Comparison of ENCODE assay signal across 28 mouse cellular contexts in the genomic region with DNA sequence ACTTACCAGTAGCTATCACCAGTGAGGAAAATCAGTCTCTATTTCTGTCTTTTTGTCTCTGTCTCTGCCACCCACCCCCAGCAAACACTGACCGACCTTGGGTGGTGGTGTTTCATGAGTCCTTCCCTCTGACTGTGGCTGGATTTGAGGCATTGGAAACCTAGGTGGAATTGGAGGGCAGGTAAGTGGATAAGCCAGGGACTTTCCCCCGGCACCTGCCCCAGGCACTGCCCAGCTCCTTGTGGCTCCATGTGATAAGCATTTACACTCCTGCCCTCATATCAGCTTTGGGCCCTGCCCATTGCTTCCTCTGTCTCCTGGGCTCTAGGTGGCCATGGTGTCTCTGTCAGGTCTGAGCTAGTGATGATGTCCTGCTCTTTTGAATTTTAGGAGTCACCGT. TPM values are rescaled to one million over a fixed set of nuclear protein-coding genes. Genes with fewer than 3 reads are reported as not detected.
DNase-seq lines count a peak whose midpoint lies in the region; ATAC-seq and TF ChIP-seq lines count a peak whose summit lies in the region.
"Had no signal": no experiment of that assay in that cellular context is flagged by ENCODE, and none has a peak within 500 bp of the region (broad histone marks: within the 10 kb centered on the region; RNA-seq: fewer than 3 reads in every experiment).

No protein-coding gene starts in this region.

- no peak overlapping the region for H3K4me3 ChIP-seq in forebrain, postnatal 0 days (ENCODE audit: low read depth, low read length)
- no peak overlapping the region for H3K4me3 ChIP-seq in forebrain, embryonic 10.5 days
- H3K4me3 ChIP-seq in liver, embryonic 14.5 days (ENCODE audit: insufficient read depth in 1 of 2, low read depth in 2 of 2, low read length in 2 of 2), result no peak overlapping the region
- H3K4me3 ChIP-seq: embryonic facial prominence, embryonic 12.5 days; erythroblast, embryonic 14.5 days; heart, adult 2 months; heart, embryonic 13.5 days; hindbrain, embryonic 13.5 days; neural tube, embryonic 15.5 days; stomach, embryonic 15.5 days had no signal

- H3K27me3 ChIP-seq in forebrain, postnatal 0 days (ENCODE audit: insufficient read depth, low read length), result no peaks in the 10 kb centered on the region
- no peaks in the 10 kb centered on the region for H3K27me3 ChIP-seq in forebrain, embryonic 10.5 days (ENCODE audit: poor library complexity, severe bottlenecking)
- no peaks in the 10 kb centered on the region for H3K27me3 ChIP-seq in liver, embryonic 14.5 days (ENCODE audit: control insufficient read depth, insufficient read depth, low read length)
- H3K27me3 ChIP-seq: embryonic facial prominence, embryonic 12.5 days; heart, embryonic 13.5 days; hindbrain, embryonic 13.5 days; neural tube, embryonic 15.5 days; stomach, embryonic 15.5 days had no signal

- H3K9me3 ChIP-seq in forebrain, postnatal 0 days (ENCODE audit: low read length), result no peaks in the 10 kb centered on the region
- no peaks in the 10 kb centered on the region for H3K9me3 ChIP-seq in forebrain, embryonic 10.5 days
- H3K9me3 ChIP-seq in liver, embryonic 14.5 days (ENCODE audit: control insufficient read depth, low read length), result no peaks in the 10 kb centered on the region
- H3K9me3 ChIP-seq: embryonic facial prominence, embryonic 12.5 days; heart, embryonic 13.5 days; hindbrain, embryonic 13.5 days; neural tube, embryonic 15.5 days; stomach, embryonic 15.5 days had no signal

- 82% methylated on average over 3 of the region's 3 CpGs for WGBS in forebrain, postnatal 0 days
- WGBS in forebrain, embryonic 10.5 days, result 86% methylated on average over 3 of the region's 3 CpGs
- 54% methylated on average over 3 of the region's 3 CpGs for WGBS in liver, embryonic 14.5 days (ENCODE audit: insufficient replicate concordance)

- TF ChIP-seq CTCF in forebrain, postnatal 0 days (IDR thresholded peaks at IDR 0.05; ENCODE audit: low read depth), result no peak
- TF ChIP-seq CTCF in liver, embryonic 14.5 days (IDR thresholded peaks at IDR 0.05; ENCODE audit: low read depth), result no peak

- DNase-seq in forebrain, postnatal 0 days, result no peak
- DNase-seq in forebrain, embryonic 10.5 days (ENCODE audit: extremely low spot score, low spot score), result no peak
- DNase-seq in testis, postnatal 10 days (ENCODE audit: low spot score), result peak; percentile 19
- DNase-seq in testis, postnatal 14 days (ENCODE audit: low spot score), result no peak
- peak in 1 of 3 experiments; percentile 54 for DNase-seq in liver, embryonic 14.5 days (ENCODE audit: low read depth in 3 of 3, low spot score in 3 of 3)
- DNase-seq in thymus, adult 18-20 months, result no peak
- DNase-seq in thymus, postnatal 25 days, result no peak
- DNase-seq: adrenal gland, postnatal 14 days; cerebellum, adult 11 months; cerebellum, adult 9-11 months; gastrocnemius, postnatal 10 days; heart, adult 2 months; kidney, adult 8-10 months; kidney, postnatal 10 days; lung, adult 18-20 months; lung, postnatal 10 days; right cerebral cortex, adult 18-20 months; right cerebral cortex, postnatal 4 days had no signal

- ATAC-seq in forebrain, postnatal 0 days, result no peak
- ATAC-seq in liver, embryonic 14.5 days (ENCODE audit: insufficient read depth), result peak; percentile 83
- ATAC-seq in granulocyte monocyte progenitor cell, adult 5-6 weeks (replicated peaks; ENCODE audit: poor library complexity, severe bottlenecking), result no peak
- ATAC-seq: forebrain, embryonic 14.5 days; inflammation-experienced regulatory T-cells, adult 6 months; midbrain, embryonic 16.5 days had no signal

- peaks cover under 1% of the 10 kb centered on the region; the same call in 1 of the 2 replicates for H3K36me3 ChIP-seq in forebrain, postnatal 0 days (ENCODE audit: insufficient read depth)
- peaks cover 11% of the 10 kb centered on the region for H3K36me3 ChIP-seq in forebrain, embryonic 10.5 days (replicated peaks)
- H3K36me3 ChIP-seq in liver, embryonic 14.5 days (replicated peaks; ENCODE audit: control insufficient read depth, insufficient read depth, low read depth), result no peaks in the 10 kb centered on the region; the same call in 1 of the 2 replicates
- H3K36me3 ChIP-seq: embryonic facial prominence, embryonic 12.5 days; stomach, embryonic 15.5 days had no signal

- H3K4me2 ChIP-seq in forebrain, postnatal 0 days (ENCODE audit: low read depth), result no peak overlapping the region
- H3K4me2 ChIP-seq in liver, embryonic 14.5 days (ENCODE audit: low read depth), result no peak overlapping the region
- H3K4me2 ChIP-seq: embryonic facial prominence, embryonic 12.5 days; heart, embryonic 13.5 days; hindbrain, embryonic 13.5 days; neural tube, embryonic 15.5 days; stomach, embryonic 15.5 days had no signal

- peaks cover 20% of the 10 kb centered on the region for H3K4me1 ChIP-seq in forebrain, postnatal 0 days (ENCODE audit: insufficient read depth)
- H3K4me1 ChIP-seq in forebrain, embryonic 10.5 days, result peaks cover 19% of the 10 kb centered on the region
- peaks cover 7 to 12% of the 10 kb centered on the region in 2 experiments for H3K4me1 ChIP-seq in liver, embryonic 14.5 days (replicated peaks; ENCODE audit: control insufficient read depth in 2 of 2, insufficient read depth in 2 of 2, low read length in 1 of 2)
- H3K4me1 ChIP-seq: embryonic facial prominence, embryonic 12.5 days; heart, embryonic 13.5 days had no signal

- peak overlapping the region; percentile 89 for H3K27ac ChIP-seq in forebrain, postnatal 0 days (ENCODE audit: low read depth, low read length)
- no peak overlapping the region for H3K27ac ChIP-seq in forebrain, embryonic 10.5 days
- H3K27ac ChIP-seq in liver, embryonic 14.5 days, result no peak overlapping the region
- H3K27ac ChIP-seq: embryonic facial prominence, embryonic 12.5 days; heart, adult 2 months; heart, embryonic 13.5 days; neural tube, embryonic 15.5 days; stomach, embryonic 15.5 days had no signal

- TF ChIP-seq EP300 in liver, embryonic 14.5 days (IDR thresholded peaks at IDR 0.05; ENCODE audit: low read depth), result no peak; the same call in 1 of the 2 replicates

- H3K9ac ChIP-seq in forebrain, postnatal 0 days, result no peak overlapping the region
- no peak overlapping the region for H3K9ac ChIP-seq in liver, embryonic 14.5 days (replicated peaks)
- H3K9ac ChIP-seq: embryonic facial prominence, embryonic 12.5 days; heart, embryonic 13.5 days; hindbrain, embryonic 13.5 days; neural tube, embryonic 15.5 days; stomach, embryonic 15.5 days had no signal

RNA-seq across cellular contexts. Expression of a gene that starts 19.6 kb away (rescaled TPM):
- 83.3 and 174 TPM in 2 replicates for total RNA-seq in forebrain, postnatal 0 days (2014; rRNA removed)
- polyA plus RNA-seq in forebrain, postnatal 0 days (2015; fragmentation: Nextera tagmentation; extraction: Ambion mirVana), result 876 and 957 TPM in 2 replicates
- 701 and 878 TPM in 2 replicates for polyA plus RNA-seq in forebrain, embryonic 10.5 days (2016; fragmentation: Nextera tagmentation; extraction: Ambion mirVana)
- polyA plus RNA-seq in liver, embryonic 14.5 days (2012; rRNA removed), result 105 and 230 TPM in 2 replicates
- 972 and 1,005 TPM in 2 replicates for polyA plus RNA-seq in liver, embryonic 14.5 days (2014; fragmentation: Nextera tagmentation; extraction: Ambion mirVana)
- total RNA-seq in granulocyte monocyte progenitor cell, adult 5-6 weeks (2014; fragmentation: Nextera tagmentation), result 9,988 and 24,943 TPM in 2 replicates
- 32.5 and 33.6 TPM in 2 replicates for total RNA-seq in granulocyte monocyte progenitor cell, adult 5-6 weeks (2017)
